Mouse (Mus musculus) gastrocnemius, adult 8-10 months (tissue): Measurements from ENCODE around the gene Efnb3. TPM values are rescaled to one million over a fixed set of nuclear protein-coding genes. Genes with fewer than 3 reads are reported as not detected.
"Not testable (repeated sequence)": the region's sequence is repeated elsewhere in the genome, so short reads cannot be mapped to it uniquely, and the experiment has no call there.

Source experiments
- DNase-seq, 2 experiments: peaks; one replicate each; pipeline ENCODE4 v3.0.0; 2022; ENCODE audit warnings: low spot score in 2 of 2
- total RNA-seq, 4 experiments: library from RNA; stranded (reverse); gene quantifications; 2 replicates each; pipeline ENCODE4 v1.2.4; 2022

The Efnb3 gene
- total RNA-seq, 4 experiments from 2014 or later: 0.31 to 0.46 (median 0.35) TPM

GRCm38 (mm10) chr11:69552622-69553340, 7.2 kb downstream of the Efnb3 start:
- DNase-seq: no peak

GRCm38 (mm10) chr11:69551310-69551709, 8.7 kb downstream of the Efnb3 start:
- no peak for DNase-seq

GRCm38 (mm10) chr11:69549060-69549656, 10.8 kb downstream of the Efnb3 start, which contains the start of gene Dnah2:
TSS of gene Dnah2 (minus strand) at chr11:69549110.
- DNase-seq: no peak

GRCm38 (mm10) chr11:69547071-69547470, 12.9 kb downstream of the Efnb3 start:
- DNase-seq: no peak

GRCm38 (mm10) chr11:69546423-69547053, 13.5 kb downstream of the Efnb3 start:
- DNase-seq: peak; percentile 34 to 52

GRCm38 (mm10) chr11:69545957-69546356, 14.0 kb downstream of the Efnb3 start:
- no peak for DNase-seq

- DNase-seq: no peak
Observed at GRCm38 (mm10) chr11:69543598-69543997, 16.4 kb downstream of the Efnb3 start.

- not testable (repeated sequence) for DNase-seq
Observed at GRCm38 (mm10) chr11:69541741-69542140, 18.3 kb downstream of the Efnb3 start.

- no peak for DNase-seq
Observed at GRCm38 (mm10) chr11:69540700-69541099, 19.3 kb downstream of the Efnb3 start.

GRCm38 (mm10) chr11:69534990-69535389, 25.0 kb downstream of the Efnb3 start:
- no peak for DNase-seq

- DNase-seq: no peak
Observed at GRCm38 (mm10) chr11:69532480-69533150, 27.4 kb downstream of the Efnb3 start.

GRCm38 (mm10) chr11:69530755-69531154, 29.2 kb downstream of the Efnb3 start:
- not testable (repeated sequence) for DNase-seq

GRCm38 (mm10) chr11:69530281-69530680, 29.7 kb downstream of the Efnb3 start:
- DNase-seq: not testable (repeated sequence)

GRCm38 (mm10) chr11:69528031-69528390, 32.0 kb downstream of the Efnb3 start:
- DNase-seq: no peak

GRCm38 (mm10) chr11:69527098-69528030, 32.6 kb downstream of the Efnb3 start:
- no peak for DNase-seq

- no peak for DNase-seq
Observed at GRCm38 (mm10) chr11:69526631-69527030, 33.4 kb downstream of the Efnb3 start.

GRCm38 (mm10) chr11:69525661-69526060, 34.3 kb downstream of the Efnb3 start:
- no peak for DNase-seq

- DNase-seq: no peak
Observed at GRCm38 (mm10) chr11:69523651-69524050, 36.4 kb downstream of the Efnb3 start.

GRCm38 (mm10) chr11:69521526-69522149, 38.4 kb downstream of the Efnb3 start:
- DNase-seq: no peak

- DNase-seq: no peak
Observed at GRCm38 (mm10) chr11:69519976-69520375, 40.0 kb downstream of the Efnb3 start.
